Mouse (Mus musculus): ENCODE results near the gene Morn3.

Morn3 gene

DNA sequence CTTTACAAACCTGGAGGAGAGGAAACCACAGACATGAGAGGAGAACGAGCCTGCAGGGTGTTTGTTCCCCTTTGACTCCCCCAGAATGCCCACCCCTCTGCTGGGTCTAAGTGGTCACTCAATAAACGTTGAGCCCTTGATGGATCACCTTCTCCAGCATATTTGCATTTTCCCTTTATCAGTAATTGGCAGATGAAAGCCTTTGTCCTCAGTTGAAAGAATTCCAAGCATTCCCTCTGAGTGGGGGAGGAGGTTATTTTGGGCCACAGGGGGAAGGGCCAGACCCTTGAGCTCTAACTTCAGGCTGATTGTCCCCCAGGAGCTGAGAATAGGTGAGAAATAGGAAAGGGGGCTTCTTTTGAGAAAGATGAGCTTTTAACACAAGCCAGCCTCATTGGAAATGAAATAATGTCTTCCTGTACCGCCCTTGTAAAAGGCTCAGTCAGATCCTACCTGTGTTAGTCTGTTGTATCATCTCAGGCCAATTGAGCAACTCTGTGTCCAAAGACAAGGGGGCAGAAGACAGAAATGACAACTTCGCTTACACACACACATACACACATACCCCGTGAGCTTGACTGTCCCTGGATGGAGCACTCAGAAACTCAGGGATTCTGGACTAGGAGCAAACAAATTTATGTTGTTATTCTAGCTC lies 55.3 kb downstream of the Morn3 start:
- POLR2A ChIA-PET = interaction anchor here (0.7 to 6.6 kb wide), 19 partner anchors 9 to 146 kb away, joined by 3 to 50 read pairs (median 4); partner anchors contain the start of gene Orai1 (in 3 of the 4)
- CTCF ChIA-PET = interaction anchor here in 2 of 4 experiments (0.5 to 1.0 kb wide), 4 partner anchors 17 to 167 kb away, joined by 3 to 4 read pairs (median 3); no protein-coding TSS in a partner anchor

DNA sequence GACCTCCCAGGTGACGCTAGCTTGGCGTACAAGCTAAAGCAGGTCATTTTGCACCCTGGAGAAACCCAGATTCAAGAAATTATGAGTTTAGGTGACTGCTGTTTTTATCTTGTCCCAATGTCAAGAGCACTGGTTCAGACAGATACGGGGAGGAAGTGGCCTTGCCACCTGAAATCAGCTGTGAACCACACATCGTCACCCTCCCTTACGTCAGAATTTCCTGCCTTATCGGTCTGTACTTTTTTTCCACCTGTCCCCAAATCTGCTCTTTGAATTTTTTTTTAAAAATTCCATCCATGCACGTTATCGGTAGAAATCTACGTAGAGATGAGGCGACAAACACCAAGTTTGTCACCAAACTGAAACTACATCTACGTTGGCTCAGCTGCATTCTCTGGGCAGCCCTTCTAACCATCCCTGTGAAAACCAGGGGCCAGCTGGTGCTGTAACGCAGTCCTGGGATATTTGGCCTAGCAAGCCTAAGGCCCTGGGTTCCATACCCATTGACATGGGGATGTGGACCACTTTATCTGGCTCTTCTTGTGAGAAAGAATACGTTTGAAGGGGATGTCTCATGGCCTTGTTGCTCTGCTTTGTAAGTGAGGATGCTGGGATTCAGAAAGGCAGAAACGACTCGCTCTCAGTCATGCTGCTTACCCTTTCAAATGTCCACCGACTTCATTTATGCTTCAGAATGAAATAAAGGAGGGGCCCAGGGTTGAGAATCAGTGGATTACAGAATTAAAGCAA lies 56.2 kb downstream of the Morn3 start:
- ChIA-PET POLR2A (interaction anchor here in 3 of 4 experiments (0.6 to 4.7 kb wide), 7 partner anchors 22 to 147 kb away, joined by 4 to 43 read pairs (median 6); partner anchors contain the start of gene Orai1 (in 2 of the 3)), CTCF (interaction anchor here in 1 of 4 experiments (1.0 kb wide), 1 partner anchor 167 kb away, joined by 4 read pairs; no protein-coding TSS in a partner anchor)

DNA sequence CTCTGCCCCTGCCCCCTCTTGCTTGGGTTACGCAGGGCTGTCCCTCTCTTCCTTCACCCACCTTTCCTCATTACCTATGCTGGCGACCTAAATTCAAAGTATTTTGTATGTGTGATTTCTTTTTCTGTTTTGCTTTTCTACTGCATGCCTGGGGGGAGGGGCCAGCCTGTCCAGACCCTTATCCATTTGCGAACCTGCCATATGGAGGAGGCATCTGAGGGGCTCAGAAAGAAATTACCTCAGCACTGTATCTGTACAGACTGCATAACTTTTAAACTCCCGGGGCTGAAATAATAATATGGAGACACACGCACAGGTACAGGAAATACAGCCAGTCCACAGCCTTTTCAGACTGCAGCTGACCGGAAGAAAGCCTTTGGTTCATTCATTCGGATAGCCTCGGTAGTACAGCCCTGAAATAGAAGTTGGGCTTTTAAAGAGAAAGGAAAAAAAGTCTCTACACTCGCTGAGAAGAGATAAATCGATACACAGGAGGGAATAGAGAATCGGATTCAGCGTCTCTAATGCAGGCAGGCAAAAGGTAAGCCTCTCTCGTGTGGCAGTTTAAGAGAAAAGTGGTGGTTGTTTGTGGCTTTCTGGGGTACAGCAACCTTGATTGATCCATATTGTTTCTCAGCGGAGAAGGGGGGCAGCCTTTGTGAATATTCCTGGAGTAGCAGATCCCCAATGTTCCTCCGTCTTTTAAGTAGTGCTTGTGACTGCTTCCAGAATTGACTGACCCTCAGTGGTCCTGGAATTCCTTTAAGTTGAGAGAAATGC lies 57.1 kb downstream of the Morn3 start, which contains the start of gene Kdm2b:
Gene Kdm2b, minus strand, starts transcription at position 273 of the 780 bp plus-strand sequence.
- POLR2A ChIA-PET = interaction anchor here in 3 of 4 experiments (0.6 to 4.7 kb wide), 25 partner anchors 10 to 365 kb away, joined by 3 to 43 read pairs (median 4); partner anchors contain the start of gene Orai1 (in 2 of the 3)
- CTCF ChIA-PET = interaction anchor here in 3 of 4 experiments (0.5 to 1.2 kb wide), 5 partner anchors 22 to 493 kb away, joined by 3 to 7 read pairs (median 3); partner anchors contain the start of gene Orai1 (in 1 of the 3)

DNA sequence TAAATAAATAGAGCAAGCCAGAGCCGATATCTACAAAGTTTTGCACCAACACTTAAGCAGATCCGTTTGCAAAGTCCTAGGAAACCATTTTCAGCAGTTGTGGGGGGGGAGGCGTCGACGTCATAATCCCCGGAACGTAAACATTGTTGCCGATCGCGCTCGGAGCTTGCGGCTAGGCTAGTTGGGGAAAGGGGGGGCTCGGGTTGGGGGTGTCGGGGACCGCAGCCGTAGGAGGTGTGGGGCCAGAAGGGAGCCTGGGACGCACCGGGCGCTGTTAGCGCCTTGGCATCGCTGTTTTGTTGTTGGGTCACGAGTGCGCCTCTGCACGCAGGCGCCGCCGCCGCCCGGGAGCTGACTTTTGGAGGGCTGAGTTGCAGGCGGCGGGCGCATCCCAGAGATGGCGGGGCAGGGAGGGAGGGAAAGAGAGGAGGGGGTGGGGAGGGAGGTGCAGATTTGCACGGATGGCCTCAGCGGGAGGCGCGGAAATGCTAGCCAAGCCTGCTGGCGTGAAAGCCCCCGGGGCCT lies 57.8 kb downstream of the Morn3 start:
- CTCF ChIA-PET = interaction anchor here in 3 of 4 experiments (0.5 to 1.6 kb wide), 14 partner anchors 14 to 1044 kb away, joined by 3 to 7 read pairs (median 3); partner anchors contain the start of genes Orai1 (in 1 of the 3) and Tmem120b (in 1 of the 3)

DNA sequence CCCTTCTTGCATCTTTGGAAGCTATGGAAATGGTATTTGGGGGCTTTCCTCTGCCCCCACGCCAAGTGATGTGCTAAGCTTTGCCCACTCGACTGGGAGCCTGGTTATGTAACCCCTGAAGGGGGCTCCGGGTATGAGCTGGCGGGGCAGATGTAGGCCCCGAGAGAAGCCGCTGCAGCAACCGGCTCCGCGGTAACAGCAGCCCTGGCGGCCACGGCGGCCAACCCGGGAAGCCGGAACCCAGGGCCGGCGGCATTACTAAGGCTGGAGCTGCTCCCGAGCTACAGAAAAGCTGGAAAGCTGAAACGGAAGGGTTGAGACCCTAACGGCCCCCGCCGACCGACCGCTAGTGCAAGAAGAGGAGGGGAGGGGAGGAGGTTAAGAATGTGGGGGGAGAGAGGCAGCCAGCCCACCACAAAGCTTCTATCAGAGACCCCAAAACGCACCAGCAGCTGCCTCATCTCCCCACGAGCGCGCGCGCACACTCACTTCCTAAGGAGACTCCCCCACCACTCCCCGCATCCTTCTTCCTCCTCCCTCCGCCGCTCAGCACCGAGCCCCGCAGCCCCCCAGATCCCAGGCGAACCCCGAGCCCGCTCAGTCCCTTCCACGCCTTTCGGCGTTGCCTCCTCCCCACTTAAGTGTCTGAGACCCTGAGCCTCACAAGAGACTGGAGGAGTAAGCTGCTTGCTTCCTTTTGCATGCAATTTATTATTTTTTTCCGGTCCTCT lies 58.6 kb downstream of the Morn3 start:
- CTCF ChIA-PET = interaction anchor here (0.5 to 2.0 kb wide), 16 partner anchors 13 to 1043 kb away, joined by 3 to 10 read pairs (median 4); partner anchors contain the start of gene Orai1 (in 2 of the 4)
- POLR2A ChIA-PET = interaction anchor here (0.5 to 4.7 kb wide), 42 partner anchors 8 to 280 kb away, joined by 3 to 43 read pairs (median 4); partner anchors contain the start of gene Orai1 (in 3 of the 4)

More for the DNA sequence above, 57.8 kb downstream of the Morn3 start:
- POLR2A ChIA-PET = interaction anchor here in 3 of 4 experiments (0.5 to 4.7 kb wide), 34 partner anchors 8 to 356 kb away, joined by 3 to 43 read pairs (median 4); partner anchors contain the start of gene Orai1 (in 3 of the 3)

DNA sequence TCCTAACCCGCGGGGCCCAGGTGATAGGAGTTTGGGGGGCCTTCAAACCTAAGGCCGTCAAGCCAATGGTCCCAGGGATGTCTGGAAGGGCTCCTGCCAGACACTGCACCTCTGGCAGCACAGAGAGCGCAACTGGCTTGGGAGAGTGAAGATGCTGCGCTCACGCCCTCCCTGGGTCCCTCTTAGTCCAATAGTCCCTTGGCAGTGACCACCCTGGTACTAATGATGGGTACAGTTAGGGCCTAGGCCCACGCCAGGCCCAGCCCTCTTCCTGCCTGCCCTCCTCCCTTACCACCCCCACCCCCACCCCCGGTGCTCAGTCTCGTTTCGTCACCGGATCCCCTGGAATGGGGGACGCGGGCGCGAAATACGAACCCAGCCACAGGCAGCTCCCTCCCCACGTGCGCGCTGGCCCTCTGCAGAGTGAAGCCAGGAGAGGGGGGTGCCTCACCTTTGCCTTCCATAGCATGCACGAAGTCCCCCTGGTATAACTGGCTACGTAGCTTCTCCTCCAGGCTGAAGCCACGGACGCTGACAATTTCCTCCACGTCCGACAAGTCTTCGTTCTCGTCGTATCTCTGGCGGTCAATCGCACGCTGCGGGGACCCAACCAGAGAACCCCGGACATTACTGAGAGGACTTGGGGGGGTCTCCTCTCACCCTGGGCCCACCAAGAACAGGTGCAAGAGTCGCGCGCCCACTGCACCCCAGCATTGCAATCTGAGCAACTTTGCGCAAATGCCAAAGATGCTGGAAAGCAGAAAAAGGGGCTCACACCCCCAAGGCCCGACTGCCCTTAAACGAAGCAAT lies 59.4 kb downstream of the Morn3 start:
- POLR2A ChIA-PET = interaction anchor here (0.6 to 4.7 kb wide), 37 partner anchors 7 to 165 kb away, joined by 3 to 43 read pairs (median 4); partner anchors contain the start of gene Orai1 (in 3 of the 4)

DNA sequence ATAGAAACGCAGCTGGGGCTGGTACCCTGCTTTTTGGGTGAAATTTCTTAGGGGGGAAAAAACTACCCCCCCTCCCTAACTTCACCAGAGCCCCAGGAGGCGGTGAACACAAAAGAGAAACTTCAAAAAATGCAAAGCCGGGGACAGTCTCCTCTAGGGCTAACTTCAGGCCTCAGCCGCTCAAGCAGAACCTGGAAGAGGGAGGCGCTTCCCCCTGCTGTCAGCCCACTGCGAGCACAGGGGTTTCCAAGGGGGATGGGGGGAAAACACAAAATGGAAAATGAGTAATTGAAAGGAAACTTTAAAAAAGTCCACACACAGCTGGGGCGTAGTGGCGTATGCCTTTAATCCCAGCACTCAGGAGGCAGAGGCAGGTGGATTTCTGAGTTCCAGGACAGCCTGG lies 60.7 kb downstream of the Morn3 start:
- ChIA-PET POLR2A (interaction anchor here (0.5 to 4.7 kb wide), 20 partner anchors 9 to 153 kb away, joined by 3 to 43 read pairs (median 4); partner anchors contain the start of gene Orai1 (in 2 of the 4)), CTCF (interaction anchor here in 2 of 4 experiments (0.6 to 2.0 kb wide), 5 partner anchors 18 to 356 kb away, joined by 4 to 10 read pairs (median 5); partner anchors contain the start of gene Orai1 (in 1 of the 2))

More for the DNA sequence above, 59.4 kb downstream of the Morn3 start:
- CTCF ChIA-PET = interaction anchor here in 3 of 4 experiments (0.5 to 2.0 kb wide), 11 partner anchors 13 to 163 kb away, joined by 3 to 10 read pairs (median 4); partner anchors contain the start of gene Orai1 (in 2 of the 3)

Measured in embryonic stem cell, embryonic (primary cell).